Mouse (Mus musculus) spleen, postnatal 10 days (tissue): Measurements from ENCODE around the gene Irf2bp2.

Experiments used
- DNase-seq, 2 experiments: peaks; one replicate each; pipeline ENCODE4 v3.0.0; 2021 to 2022; ENCODE audit warnings: low spot score in 2 of 2

Irf2bp2 gene

GRCm38 (mm10) chr8:126538648-126539354 is 55.0 kb downstream of the Irf2bp2 start:
- DNase-seq: no peak
